Mouse (Mus musculus) myocyte (in vitro differentiated cells): Measurements from ENCODE around the gene Dcaf1.

Experiments used
- CEBPB ChIP-seq: IDR thresholded peaks from 2 replicates; pipeline ENCODE4 v1.6.1; 2011; ENCODE audit warnings: mild to moderate bottlenecking, moderate library complexity; ENCODE audit not compliant: poor library complexity, insufficient read depth, severe bottlenecking
- E2F4 ChIP-seq: IDR thresholded peaks from one replicate; pipeline ENCODE4 v1.6.1; 2011; ENCODE audit warnings: mild to moderate bottlenecking, control low read depth, moderate library complexity; ENCODE audit not compliant: insufficient read depth
- MYOD1 ChIP-seq, 3 experiments: IDR thresholded peaks; one replicate each; pipeline ENCODE4 v1.6.1; 2011; ENCODE audit warnings: control low read depth in 2 of 3, low read depth in 2 of 3, mild to moderate bottlenecking in 2 of 3, moderate library complexity in 1 of 3; ENCODE audit not compliant: insufficient read length in 2 of 3, control insufficient read depth in 1 of 3
- MYOG ChIP-seq, 3 experiments: IDR thresholded peaks; one replicate each; pipeline ENCODE4 v1.6.1; 2011; ENCODE audit warnings: control low read depth in 2 of 3, low read depth in 2 of 3, mild to moderate bottlenecking in 2 of 3; ENCODE audit not compliant: insufficient read length in 2 of 3, control insufficient read depth in 1 of 3, insufficient read depth in 1 of 3
- POLR2A ChIP-seq: IDR thresholded peaks from one replicate; pipeline ENCODE4 v1.6.1; 2011; ENCODE audit warnings: low read depth, mild to moderate bottlenecking, control low read depth, moderate library complexity; ENCODE audit not compliant: insufficient read length
- TCF12 ChIP-seq: IDR thresholded peaks from one replicate; pipeline ENCODE4 v1.6.1; 2011; ENCODE audit warnings: mild to moderate bottlenecking, control low read depth; ENCODE audit not compliant: poor library complexity, insufficient read depth, severe bottlenecking
- USF1 ChIP-seq: IDR thresholded peaks from one replicate; pipeline ENCODE4 v1.6.1; 2011; ENCODE audit warnings: low read depth, mild to moderate bottlenecking, control low read depth, moderate library complexity

- TF ChIP-seq POLR2A (peak; percentile 60), E2F4 (no peak), MYOD1 (IDR thresholded peaks at IDR 0.05; ENCODE audit: control insufficient read depth in 1 of 3, insufficient read length in 2 of 3, low read depth in 2 of 3) (no peak), TCF12 (no peak), CEBPB (no peak), USF1 (no peak), MYOG (IDR thresholded peaks at IDR 0.05; ENCODE audit: control insufficient read depth in 1 of 3, insufficient read depth in 1 of 3, insufficient read length in 2 of 3, low read depth in 2 of 3) (no peak)
Observed at GRCm38 (mm10) chr9:106821618-106822380, at the start of gene Dcaf1.
